Mouse (Mus musculus) olfactory bulb, adult 2 months (tissue): ENCODE measurements around the gene Exosc9. TPM values are rescaled to one million over a fixed set of nuclear protein-coding genes. Genes with fewer than 3 reads are reported as not detected.
A peak's percentile ranks its signal among the peaks of the same experiment; 100 is the strongest.
"Not testable (repeated sequence)": the region's sequence is repeated elsewhere in the genome, so short reads cannot be mapped to it uniquely, and the experiment has no call there.

Source experiments
- H3K27ac ChIP-seq: fragments of 200-500 bp; 2 replicates; pipeline ENCODE4 v1.5.1; 2012; ENCODE audit warnings: low read depth, low read length; ENCODE audit not compliant: insufficient read depth
- H3K4me1 ChIP-seq: fragments of 200-500 bp; 2 replicates; pipeline ENCODE4 v1.6.1; 2012; ENCODE audit warnings: low read length; ENCODE audit not compliant: control insufficient read depth, insufficient read depth
- H3K4me3 ChIP-seq: fragments of 200-500 bp; 2 replicates; pipeline ENCODE4 v1.5.1; 2012; ENCODE audit warnings: mild to moderate bottlenecking, low read depth, low read length, moderate library complexity; ENCODE audit not compliant: insufficient read depth
- CTCF ChIP-seq: fragments of 200-500 bp; IDR thresholded peaks from 2 replicates; pipeline ENCODE4 v1.5.1; 2012; ENCODE audit warnings: low read depth, mild to moderate bottlenecking, low read length, moderate library complexity; ENCODE audit not compliant: insufficient read depth
- POLR2A ChIP-seq: fragments of 200-500 bp; IDR thresholded peaks from 2 replicates; pipeline ENCODE4 v1.6.1; 2012; ENCODE audit warnings: mild to moderate bottlenecking, low read depth, low read length, moderate library complexity; ENCODE audit not compliant: insufficient read depth
- WGBS: fragments of 180-500 bp; shearing (Covaris S2); methylation state at CpG from one replicate; pipeline ENCODE4 v1.1.7; 2018; 5-methylcytosine and 5-hydroxymethylcytosine counted together
- polyA plus RNA-seq: library from polyadenylated mRNA; stranded (reverse); fragments of >200 nt; gene quantifications from 2 replicates; pipeline ENCODE4 v1.2.4, GENCODE M21; 2012; ENCODE audit warnings: low replicate concordance; ENCODE audit not compliant: missing spikeins, insufficient read depth, insufficient read length

Gene Exosc9
- polyA plus RNA-seq, 1 experiment: not detected

GRCm38 (mm10) chr3:36544961-36545360, 7.4 kb upstream of the Exosc9 start:
- H3K4me1 ChIP-seq: no peaks in the 10 kb centered on the region
- 71% methylated on average over 3 of the region's 3 CpGs for WGBS

GRCm38 (mm10) chr3:36551343-36551742, 1.1 kb upstream of the Exosc9 start:
- 5% methylated on average over 9 of the region's 9 CpGs for WGBS
- TF ChIP-seq CTCF (no peak), POLR2A (no peak)
- Histone ChIP-seq H3K4me1 (peaks cover 4% of the 10 kb centered on the region), H3K4me3 (no peak overlapping the region; the same call in 1 of the 2 replicates), H3K27ac (0 out of 2 replicates have a peak overlapping the region, but pooled peaks have one; percentile 12)

More at GRCm38 (mm10) chr3:36544961-36545360, 7.4 kb upstream of the Exosc9 start:
- no peak for TF ChIP-seq POLR2A
- no peak for TF ChIP-seq CTCF
- Histone ChIP-seq H3K4me3 (no peak overlapping the region), H3K27ac (no peak overlapping the region)

DNA sequence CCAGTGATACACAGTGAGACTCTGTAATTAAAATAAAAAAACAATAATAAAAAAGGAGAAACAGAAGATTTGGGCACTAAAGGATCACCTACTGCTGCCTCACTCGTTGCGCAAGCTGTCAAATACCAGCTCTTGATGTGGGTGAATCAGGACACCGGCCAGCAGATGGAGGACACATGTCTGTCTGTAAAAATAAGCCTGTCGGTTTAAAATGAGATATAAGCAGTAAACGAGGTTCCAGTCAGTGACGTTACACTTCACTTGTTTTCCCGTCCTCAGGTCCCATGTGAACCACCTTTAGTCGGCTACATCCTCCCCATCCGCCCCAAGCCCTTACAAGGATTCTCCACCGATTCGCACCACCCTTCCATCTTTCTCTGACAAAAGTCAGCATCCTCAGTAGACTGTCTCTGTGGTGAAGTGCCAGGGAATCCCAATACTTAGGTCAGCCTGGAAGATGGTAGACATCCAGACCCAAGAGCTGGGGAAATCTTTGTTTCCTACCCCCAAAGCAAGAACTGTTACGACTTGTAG, 488 bp upstream of the Exosc9 start:
- Histone ChIP-seq H3K27ac (peak overlapping the region; percentile 55; the same call in 1 of the 2 replicates), H3K4me1 (peaks cover 4% of the 10 kb centered on the region), H3K4me3 (peak overlapping the region; percentile 57)
- TF ChIP-seq POLR2A (no peak), CTCF (no peak)
- 4% methylated on average over 12 of the region's 12 CpGs for WGBS

DNA sequence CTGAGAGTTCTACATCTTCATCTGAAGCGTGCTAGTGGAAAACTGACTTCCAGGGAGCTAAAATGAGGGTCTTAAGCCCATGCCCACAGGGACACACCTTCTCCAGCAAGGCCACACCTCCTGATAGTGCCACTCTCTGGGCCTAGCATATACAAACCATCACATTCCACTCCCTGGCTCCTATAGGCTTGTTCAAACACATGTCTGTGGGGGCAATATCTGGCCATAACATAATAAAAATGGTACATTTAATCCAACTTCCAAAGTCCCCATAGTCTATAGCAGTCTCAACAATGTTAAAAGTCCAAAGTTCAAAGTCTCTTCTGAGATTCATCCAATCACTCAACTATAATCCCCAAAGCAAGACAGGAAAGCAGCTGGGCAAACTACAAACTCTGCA, 5.2 kb downstream of the Exosc9 start:
- Histone ChIP-seq H3K4me3 (no peak overlapping the region), H3K4me1 (no peaks in the 10 kb centered on the region), H3K27ac (no peak overlapping the region)
- TF ChIP-seq POLR2A: no peak
- no peak for TF ChIP-seq CTCF
- 88% methylated on average over 1 of the region's 1 CpGs for WGBS

DNA sequence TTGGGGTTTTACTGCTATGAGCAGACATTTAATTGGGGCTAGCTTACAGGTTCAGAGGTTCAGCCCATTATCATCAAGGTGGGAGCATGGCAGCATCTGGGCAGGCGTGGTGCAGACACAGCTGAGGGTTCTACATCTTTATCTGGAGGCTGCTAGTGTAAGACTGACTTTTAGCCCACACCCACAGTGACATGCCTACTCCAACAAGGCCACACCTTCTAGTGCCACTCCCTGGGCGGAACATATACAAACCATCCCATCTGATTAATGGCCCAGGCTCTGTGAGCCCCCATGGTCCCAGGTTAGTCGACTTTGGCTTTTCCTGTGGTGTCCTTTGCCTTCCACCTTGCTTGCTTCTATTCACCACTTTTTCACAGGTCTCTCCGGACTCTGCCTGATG, 7.2 kb downstream of the Exosc9 start:
- H3K4me3 ChIP-seq: no peak overlapping the region
- H3K27ac ChIP-seq: no peak overlapping the region
- no peak for TF ChIP-seq CTCF
- no peak for TF ChIP-seq POLR2A
- H3K4me1 ChIP-seq: no peaks in the 10 kb centered on the region
- 84% methylated on average over 4 of the region's 4 CpGs for WGBS

DNA sequence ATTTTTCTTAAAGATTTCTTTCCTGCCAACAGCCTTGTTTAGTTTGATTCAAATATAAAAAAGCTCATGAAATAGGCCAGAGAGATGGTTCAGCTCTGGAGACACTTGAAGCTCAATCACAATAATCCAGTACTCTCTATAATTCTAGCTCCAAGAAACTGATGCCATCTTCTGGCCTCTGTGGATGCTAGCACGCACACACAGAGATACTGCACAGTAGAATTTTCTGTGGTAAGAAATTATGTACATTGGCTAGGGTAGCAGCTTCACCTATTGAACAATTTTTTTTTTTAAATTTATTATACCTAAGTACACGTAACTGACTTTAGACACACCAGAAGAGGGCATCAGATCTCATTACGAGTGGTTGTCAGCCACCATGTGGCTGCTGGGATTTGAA, 11.3 kb downstream of the Exosc9 start:
- Histone ChIP-seq H3K4me3 (no peak overlapping the region), H3K27ac (no peak overlapping the region), H3K4me1 (no peaks in the 10 kb centered on the region)
- WGBS: 90% methylated on average over 3 of the region's 3 CpGs
- TF ChIP-seq CTCF (no peak), POLR2A (no peak)

GRCm38 (mm10) chr3:36569836-36570235, 17.4 kb downstream of the Exosc9 start:
- 74% methylated on average over 5 of the region's 5 CpGs for WGBS
- H3K27ac ChIP-seq: no peak overlapping the region
- H3K4me3 ChIP-seq: no peak overlapping the region

DNA sequence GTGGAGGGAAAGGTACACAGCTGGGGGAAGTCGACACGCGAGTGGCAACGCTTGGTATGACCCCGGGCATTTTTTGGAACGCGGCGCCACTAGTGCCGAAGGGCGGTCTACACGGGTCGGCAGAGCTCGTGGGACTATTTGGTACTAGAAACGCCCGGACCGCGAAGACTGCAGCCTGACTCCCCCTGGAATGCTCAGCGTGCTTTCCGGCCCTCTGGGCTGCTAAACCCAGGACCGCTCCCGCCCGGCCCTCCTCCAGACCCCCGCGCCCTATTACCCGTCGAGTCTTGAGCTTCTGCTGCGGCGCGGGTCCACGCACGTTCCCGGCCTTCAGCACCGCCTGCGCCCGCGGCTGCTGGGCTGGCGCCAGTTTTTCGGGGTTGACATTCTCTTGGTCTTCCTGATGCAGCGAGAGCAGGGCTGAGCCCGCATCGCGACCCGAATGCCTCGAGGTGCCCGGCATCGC, 19.0 kb downstream of the Exosc9 start:
- under 1% methylated on average over 46 of the region's 46 CpGs for WGBS
- no peak overlapping the region for H3K27ac ChIP-seq
- no peak for TF ChIP-seq POLR2A
- no peak for TF ChIP-seq CTCF
- H3K4me1 ChIP-seq: peaks cover 5% of the 10 kb centered on the region
- H3K4me3 ChIP-seq: peak overlapping the region; percentile 56

More at GRCm38 (mm10) chr3:36569836-36570235, 17.4 kb downstream of the Exosc9 start:
- TF ChIP-seq CTCF (no peak), POLR2A (no peak)
- peaks cover 5% of the 10 kb centered on the region for H3K4me1 ChIP-seq

DNA sequence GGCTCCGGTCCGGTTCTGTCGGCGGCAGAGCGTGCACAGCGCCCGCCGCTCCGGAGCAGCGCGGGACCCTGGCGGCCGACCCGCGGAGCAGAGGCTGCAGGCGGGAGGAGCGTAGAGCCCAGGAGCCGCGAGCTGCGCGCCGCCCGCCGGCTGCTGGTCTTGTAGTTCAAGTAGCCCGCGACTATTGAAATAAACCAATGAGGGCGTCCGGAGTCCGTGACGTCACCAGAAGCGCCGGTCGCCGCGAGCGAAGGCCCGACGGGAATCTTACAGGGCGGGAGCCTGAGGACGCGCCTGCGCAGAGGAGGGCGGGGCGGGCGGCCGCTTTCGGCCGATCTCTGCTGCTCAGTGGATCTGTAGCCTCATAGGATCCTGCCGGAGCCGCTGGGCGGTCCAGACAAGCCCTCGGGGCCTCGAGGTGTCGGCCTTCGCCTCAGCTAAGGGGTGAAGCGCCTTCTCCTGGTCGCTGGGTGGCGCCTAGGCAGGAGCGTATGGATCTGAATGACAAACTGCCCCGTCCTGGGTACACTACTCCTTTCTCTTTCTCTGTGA, 19.5 kb downstream of the Exosc9 start, which contains the start of gene Ccna2:
Ccna2 (minus strand) TSS at position 324 of the 552 bp plus-strand sequence.
- WGBS: under 1% methylated on average over 60 of the region's 60 CpGs
- Histone ChIP-seq H3K27ac (0 out of 2 replicates have a peak within 1 kb of the TSS, but pooled peaks have one; percentile 74), H3K4me1 (peaks cover 5% of the 10 kb centered on the region), H3K4me3 (peak within 1 kb of the TSS; percentile 56)
- TF ChIP-seq CTCF: no peak
- TF ChIP-seq POLR2A: peak; percentile 72; the same call in 1 of the 2 replicates

DNA sequence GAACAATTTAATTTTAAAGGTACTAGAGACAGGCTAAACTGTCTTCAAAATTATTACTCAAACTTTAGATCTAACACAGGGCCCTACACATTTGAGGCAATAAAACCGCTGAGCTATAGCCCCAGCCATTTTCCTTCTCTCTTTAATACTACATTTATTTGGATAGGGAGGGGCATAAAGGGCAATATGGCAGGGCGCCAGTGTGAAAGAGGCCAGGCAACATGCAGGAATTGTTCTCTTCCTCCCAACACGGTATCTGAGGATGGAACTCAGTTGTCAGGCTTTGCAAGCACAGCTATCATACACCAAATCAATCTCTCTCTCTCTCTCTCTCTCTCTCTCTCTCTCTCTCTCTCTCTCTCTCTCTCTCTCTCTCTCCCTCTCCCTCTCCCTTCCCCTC, 46.4 kb downstream of the Exosc9 start:
- 62% methylated on average over 3 of the region's 3 CpGs for WGBS
- TF ChIP-seq POLR2A: no peak
- TF ChIP-seq CTCF: no peak
- H3K27ac ChIP-seq: no peak overlapping the region
- H3K4me3 ChIP-seq: no peak overlapping the region
- H3K4me1 ChIP-seq: no peaks in the 10 kb centered on the region

DNA sequence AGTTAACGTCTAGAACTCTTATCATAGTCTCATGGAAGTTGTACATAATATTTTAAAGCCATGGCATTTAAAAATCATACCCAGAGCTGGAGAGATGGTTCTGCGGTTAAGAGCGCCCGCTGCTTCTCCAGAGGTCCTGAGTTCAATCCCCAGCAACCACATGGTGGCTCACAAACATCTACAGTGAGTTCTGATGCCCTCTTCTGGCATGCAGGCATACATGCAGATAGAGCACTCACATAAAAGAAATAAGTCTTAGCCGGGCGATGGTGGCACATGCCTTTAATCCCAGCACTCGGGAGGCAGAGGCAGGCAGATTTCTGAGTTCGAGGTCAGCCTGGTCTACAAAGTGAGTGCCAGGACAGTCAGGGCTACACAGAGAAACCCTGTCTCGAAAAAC, 47.4 kb downstream of the Exosc9 start:
- not testable (repeated sequence) for H3K4me3 ChIP-seq, H3K27ac ChIP-seq, H3K4me1 ChIP-seq
- WGBS: 89% methylated on average over 9 of the region's 9 CpGs
